Comparison of ENCODE assay signal across 9 mouse cellular contexts in genomic region chr3:17787443-17788333, GRCm38 (mm10).
A peak's percentile ranks its signal among the peaks of the same experiment; 100 is the strongest.
DNase-seq lines count a peak whose midpoint lies in the region; ATAC-seq lines count a peak whose summit lies in the region.
"Had no signal": no experiment of that assay in that cellular context is flagged by ENCODE, and none has a peak within 500 bp of the region (broad histone marks: within the 10 kb centered on the region; RNA-seq: fewer than 3 reads in every experiment).

No protein-coding gene starts in this region.

- no peak for ATAC-seq in heart, embryonic 15.5 days (replicated peaks; ENCODE audit: insufficient number of reproducible peaks, insufficient read depth, low FRiP score, low read depth)
- no peak for ATAC-seq in hindbrain, embryonic 13.5 days (ENCODE audit: low FRiP score)
- 0 out of 2 replicates have a peak, but pooled peaks have one; percentile 2 for ATAC-seq in midbrain, embryonic 16.5 days
- no peak for ATAC-seq in monocyte, adult 5-6 weeks (replicated peaks; ENCODE audit: insufficient number of reproducible peaks, low FRiP score, low TSS enrichment, poor library complexity, severe bottlenecking)
- ATAC-seq in megakaryocyte progenitor cell, adult 5-6 weeks (replicated peaks; ENCODE audit: poor library complexity), result no peak

- 15% methylated on average over 18 of the region's 18 CpGs for WGBS in heart, embryonic 15.5 days
- 6% methylated on average over 18 of the region's 18 CpGs for WGBS in hindbrain, embryonic 13.5 days
- 7% methylated on average over 18 of the region's 18 CpGs for WGBS in midbrain, embryonic 16.5 days

- peak overlapping the region; percentile 46 for H3K4me3 ChIP-seq in heart, embryonic 15.5 days
- H3K4me3 ChIP-seq in hindbrain, embryonic 13.5 days, result peak overlapping the region; percentile 78
- H3K4me3 ChIP-seq in midbrain, embryonic 16.5 days (ENCODE audit: low read depth, low read length), result peak overlapping the region; percentile 69

- H3K27me3 ChIP-seq in heart, embryonic 15.5 days, result peaks cover 77% of the 10 kb centered on the region
- no peaks in the 10 kb centered on the region for H3K27me3 ChIP-seq in hindbrain, embryonic 13.5 days
- no peaks in the 10 kb centered on the region for H3K27me3 ChIP-seq in midbrain, embryonic 16.5 days (ENCODE audit: control insufficient read depth, insufficient read depth, low read depth, low read length)
- H3K27me3 ChIP-seq: CH12.LX had no signal

- H3K27ac ChIP-seq in heart, embryonic 15.5 days, result no peak overlapping the region
- peak overlapping the region; percentile 100 for H3K27ac ChIP-seq in hindbrain, embryonic 13.5 days
- peak overlapping the region; percentile 100 for H3K27ac ChIP-seq in midbrain, embryonic 16.5 days (ENCODE audit: low read length)

- no peak for DNase-seq in heart, postnatal 25 days (ENCODE audit: low spot score)
- DNase-seq in embryo, embryonic 11 days, result peak; percentile 28
- DNase-seq in kidney, postnatal 4 days, result no peak

- H3K9ac ChIP-seq in heart, embryonic 15.5 days, result no peak overlapping the region
- peak overlapping the region; percentile 100 for H3K9ac ChIP-seq in hindbrain, embryonic 13.5 days
- peak overlapping the region; percentile 100 for H3K9ac ChIP-seq in midbrain, embryonic 16.5 days (ENCODE audit: low read depth, low read length)

- H3K36me3 ChIP-seq in heart, embryonic 15.5 days, result no peaks in the 10 kb centered on the region
- H3K36me3 ChIP-seq in hindbrain, embryonic 13.5 days, result no peaks in the 10 kb centered on the region
- H3K36me3 ChIP-seq in midbrain, embryonic 16.5 days (ENCODE audit: control insufficient read depth, insufficient read depth, low read length), result no peaks in the 10 kb centered on the region

- intact Hi-C loops in heart, postnatal 25 days (cut with DNase I), result no loop called here

- no peaks in the 10 kb centered on the region for H3K9me3 ChIP-seq in heart, embryonic 15.5 days (replicated peaks)
- H3K9me3 ChIP-seq in hindbrain, embryonic 13.5 days, result no peaks in the 10 kb centered on the region
- H3K9me3 ChIP-seq in midbrain, embryonic 16.5 days (replicated peaks; ENCODE audit: control insufficient read depth, low read length, poor library complexity, severe bottlenecking), result no peaks in the 10 kb centered on the region

- H3K4me1 ChIP-seq in heart, embryonic 15.5 days (replicated peaks), result peaks cover 19% of the 10 kb centered on the region
- peaks cover 37% of the 10 kb centered on the region for H3K4me1 ChIP-seq in hindbrain, embryonic 13.5 days (replicated peaks)
- peaks cover 12% of the 10 kb centered on the region; the same call in 1 of the 2 replicates for H3K4me1 ChIP-seq in midbrain, embryonic 16.5 days (ENCODE audit: control insufficient read depth, insufficient read depth, low read length)

- H3K4me2 ChIP-seq in heart, embryonic 15.5 days, result peak overlapping the region; percentile 94
- peak overlapping the region; percentile 99 for H3K4me2 ChIP-seq in hindbrain, embryonic 13.5 days
- peak overlapping the region; percentile 100 for H3K4me2 ChIP-seq in midbrain, embryonic 16.5 days (ENCODE audit: low read length)
